Mouse (Mus musculus) forebrain, embryonic 14.5 days (tissue): ENCODE measurements around the gene Prickle2. TPM values are rescaled to one million over a fixed set of nuclear protein-coding genes. Genes with fewer than 3 reads are reported as not detected.

ENCODE experiments used
- ATAC-seq: fragments of 200-750 bp; cut with Nextera tagmentation; 2 replicates; pipeline ENCODE4 v1.8.0; 2017; ENCODE audit warnings: mild to moderate bottlenecking, moderate library complexity
- DNase-seq: peaks from one replicate; pipeline ENCODE4 v3.0.0-alpha.2; 2015; ENCODE audit warnings: low spot score
- H3K27ac ChIP-seq: fragments of 300-500 bp; sonication (generic); 2 replicates; pipeline ENCODE4 v1.5.1; 2014; ENCODE audit warnings: low read depth, mild to moderate bottlenecking, control low read depth, low read length, moderate library complexity
- H3K27me3 ChIP-seq: fragments of 300-500 bp; sonication (generic); replicated peaks from 2 replicates; pipeline ENCODE4 v1.6.1; 2014; ENCODE audit warnings: low read length, control low read depth, mixed read lengths; ENCODE audit not compliant: control insufficient read depth, insufficient read depth
- H3K36me3 ChIP-seq: fragments of 300-500 bp; sonication (generic); 2 replicates; pipeline ENCODE4 v1.6.1; 2014; ENCODE audit warnings: low read length, control low read depth; ENCODE audit not compliant: control insufficient read depth, insufficient read depth
- H3K4me1 ChIP-seq: fragments of 300-500 bp; sonication (generic); 2 replicates; pipeline ENCODE4 v1.6.1; 2014; ENCODE audit warnings: antibody characterized with exemption, low read length, control low read depth; ENCODE audit not compliant: control insufficient read depth, insufficient read depth
- H3K4me2 ChIP-seq: fragments of 300-500 bp; sonication (generic); 2 replicates; pipeline ENCODE4 v1.6.1; 2014; ENCODE audit warnings: mild to moderate bottlenecking, control low read depth, low read length
- H3K4me3 ChIP-seq: fragments of 300-500 bp; sonication (generic); 2 replicates; pipeline ENCODE4 v1.5.1; 2014; ENCODE audit warnings: low read depth, low read length, control low read depth
- H3K9ac ChIP-seq: fragments of 300-500 bp; sonication (generic); 2 replicates; pipeline ENCODE4 v1.6.1; 2014; ENCODE audit warnings: mild to moderate bottlenecking, low read length, control low read depth, moderate library complexity
- H3K9me3 ChIP-seq: fragments of 300-500 bp; sonication (generic); replicated peaks from 2 replicates; pipeline ENCODE4 v1.6.1; 2016; ENCODE audit warnings: low read length, control low read depth, mixed read lengths; ENCODE audit not compliant: control insufficient read depth
- WGBS: fragments of 180-500 bp; shearing (Covaris S2); extraction: QIAGEN DNeasy Blood & Tissue Kit; methylation state at CpG from one replicate; pipeline ENCODE4 v1.1.7; 2014; 5-methylcytosine and 5-hydroxymethylcytosine counted together
- polyA plus RNA-seq: library from polyadenylated mRNA; unstranded; fragments of >200 nt; fragmentation: Nextera tagmentation; extraction: Ambion mirVana; gene quantifications from 2 replicates; pipeline ENCODE4 v1.2.1, GENCODE M21; 2014

Prickle2 gene
- polyA plus RNA-seq, 1 experiment from 2014 or later = 5.5 TPM

- 59% methylated on average over 10 of the region's 10 CpGs for WGBS
- H3K9ac ChIP-seq = no peak overlapping the region
- H3K4me2 ChIP-seq = no peak overlapping the region
- H3K36me3 ChIP-seq = no peaks in the 10 kb centered on the region
- DNase-seq = peak; percentile 22
- H3K27ac ChIP-seq = no peak overlapping the region
- H3K4me3 ChIP-seq = no peak overlapping the region
- H3K9me3 ChIP-seq = no peaks in the 10 kb centered on the region
- no peaks in the 10 kb centered on the region for H3K27me3 ChIP-seq
- H3K4me1 ChIP-seq = peaks cover 8% of the 10 kb centered on the region
- ATAC-seq = peak; percentile 18; the same call in 1 of the 2 replicates
Observed at GRCm38 (mm10) chr6:92347278-92348028, 358.5 kb downstream of the Prickle2 start.

DNA sequence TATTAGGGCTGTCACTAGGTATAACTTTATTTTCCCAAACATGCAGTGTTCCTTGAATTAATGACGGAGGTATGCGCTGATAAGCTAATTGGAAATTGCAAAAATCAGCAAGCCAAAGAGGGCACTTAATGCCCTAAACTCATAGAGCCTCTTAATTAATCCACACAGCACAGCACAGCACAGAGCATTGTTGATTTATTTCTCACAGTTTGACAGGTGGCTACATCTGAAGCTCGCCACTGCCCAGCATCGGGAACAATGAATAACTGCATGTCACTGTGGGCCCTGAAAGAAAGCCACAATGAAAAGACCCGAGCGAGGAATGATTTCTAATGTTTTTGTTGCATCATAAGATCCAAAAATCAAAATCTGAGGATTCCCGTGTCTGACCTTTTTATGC is 359.2 kb downstream of the Prickle2 start:
- Histone ChIP-seq H3K4me1 (peaks cover 8% of the 10 kb centered on the region), H3K4me2 (no peak overlapping the region), H3K36me3 (no peaks in the 10 kb centered on the region), H3K27ac (no peak overlapping the region), H3K27me3 (no peaks in the 10 kb centered on the region), H3K9me3 (no peaks in the 10 kb centered on the region), H3K4me3 (no peak overlapping the region), H3K9ac (no peak overlapping the region)
- WGBS = 11% methylated on average over 7 of the region's 7 CpGs
- DNase-seq (peak; percentile 42), ATAC-seq (peak; percentile 72; the same call in 1 of the 2 replicates)

DNA sequence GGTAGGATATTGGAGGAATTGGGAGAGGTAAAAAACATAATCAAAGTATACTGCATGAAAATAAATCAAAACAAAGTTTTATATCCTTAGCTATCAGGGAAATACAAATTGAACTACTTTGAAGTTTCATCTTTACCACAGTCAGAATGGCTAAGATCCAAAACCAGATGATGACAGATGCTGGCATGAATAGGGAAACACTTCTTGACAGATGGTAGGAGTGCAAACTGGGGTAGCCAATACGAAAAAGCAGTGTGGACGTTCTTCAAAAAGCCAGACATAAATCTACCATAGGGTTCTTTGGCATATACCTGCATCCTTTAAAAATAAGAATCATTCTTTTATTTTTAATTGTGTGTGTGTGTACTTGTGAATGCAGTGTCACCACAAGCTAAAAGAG is 360.8 kb downstream of the Prickle2 start:
- H3K27ac ChIP-seq = no peak overlapping the region
- peaks cover 8% of the 10 kb centered on the region for H3K4me1 ChIP-seq
- no peaks in the 10 kb centered on the region for H3K27me3 ChIP-seq
- WGBS = 79% methylated on average over 2 of the region's 2 CpGs
- no peak for ATAC-seq
- no peaks in the 10 kb centered on the region for H3K36me3 ChIP-seq
- no peaks in the 10 kb centered on the region for H3K9me3 ChIP-seq
- DNase-seq = peak; percentile 23
- no peak overlapping the region for H3K9ac ChIP-seq
- no peak overlapping the region for H3K4me2 ChIP-seq
- H3K4me3 ChIP-seq = no peak overlapping the region

GRCm38 (mm10) chr6:92344588-92344987 is 361.4 kb downstream of the Prickle2 start:
- Histone ChIP-seq H3K27ac (no peak overlapping the region), H3K4me3 (no peak overlapping the region), H3K9ac (no peak overlapping the region), H3K36me3 (no peaks in the 10 kb centered on the region), H3K27me3 (no peaks in the 10 kb centered on the region), H3K9me3 (no peaks in the 10 kb centered on the region), H3K4me2 (no peak overlapping the region), H3K4me1 (peaks cover 8% of the 10 kb centered on the region)
- no peak for ATAC-seq
- WGBS = 85% methylated on average over 3 of the region's 3 CpGs
- DNase-seq = peak; percentile 16

Other genes with a start within 250 kb of the Prickle2 start
- 0.22 TPM in 1 of 2 replicates, not detected in the other for gene A730049H05Rik, start 110.3 kb upstream of the Prickle2 start, polyA plus RNA-seq
- not detected in 2 replicates for gene Gm15737, start 163.2 kb upstream of the Prickle2 start, polyA plus RNA-seq
- gene Adamts9, start 237.3 kb upstream of the Prickle2 start, polyA plus RNA-seq = 0.85 and 1.1 TPM in 2 replicates